Mouse (Mus musculus): ENCODE data around the gene Traf4. TPM values are rescaled to one million over a fixed set of nuclear protein-coding genes. Genes with fewer than 3 reads are reported as not detected.

Gene Traf4
- polyA plus RNA-seq, 1 experiment from 2014 or later: 57.5 TPM

- DNase-seq (ENCODE audit: low spot score): no peak
Measured at GRCm38 (mm10) chr11:78167257-78167959, 2.0 kb upstream of the Traf4 start.

GRCm38 (mm10) chr11:78166640-78167039, 1.3 kb upstream of the Traf4 start:
- no peak for DNase-seq (ENCODE audit: low spot score)

- no peak for DNase-seq (ENCODE audit: low spot score)
Measured at GRCm38 (mm10) chr11:78166161-78166560, 772 bp upstream of the Traf4 start.

GRCm38 (mm10) chr11:78165761-78166109, 346 bp upstream of the Traf4 start:
- no peak for DNase-seq (ENCODE audit: low spot score)

- no peak for DNase-seq (ENCODE audit: low spot score)
Measured at GRCm38 (mm10) chr11:78164604-78164923, 825 bp downstream of the Traf4 start.

GRCm38 (mm10) chr11:78163681-78164603, 1.4 kb downstream of the Traf4 start:
- DNase-seq (ENCODE audit: low spot score): peak; percentile 79

GRCm38 (mm10) chr11:78163045-78163444, 2.3 kb downstream of the Traf4 start:
- peak; percentile 39 for DNase-seq (ENCODE audit: low spot score)

- DNase-seq (ENCODE audit: low spot score): no peak
Measured at GRCm38 (mm10) chr11:78162504-78162903, 2.9 kb downstream of the Traf4 start.

GRCm38 (mm10) chr11:78161968-78162367, 3.4 kb downstream of the Traf4 start:
- DNase-seq (ENCODE audit: low spot score): no peak

GRCm38 (mm10) chr11:78161169-78161568, 4.2 kb downstream of the Traf4 start:
- no peak for DNase-seq (ENCODE audit: low spot score)

- DNase-seq (ENCODE audit: low spot score): no peak
Measured at GRCm38 (mm10) chr11:78160675-78161074, 4.7 kb downstream of the Traf4 start.

- DNase-seq (ENCODE audit: low spot score): no peak
Measured at GRCm38 (mm10) chr11:78160171-78160570, 5.2 kb downstream of the Traf4 start.

GRCm38 (mm10) chr11:78159557-78159956, 5.8 kb downstream of the Traf4 start:
- no peak for DNase-seq (ENCODE audit: low spot score)

GRCm38 (mm10) chr11:78159096-78159495, 6.3 kb downstream of the Traf4 start:
- peak; percentile 87 for DNase-seq (ENCODE audit: low spot score)

GRCm38 (mm10) chr11:78156156-78156699, 9.2 kb downstream of the Traf4 start:
- no peak for DNase-seq (ENCODE audit: low spot score)

GRCm38 (mm10) chr11:78155674-78156073, 9.7 kb downstream of the Traf4 start:
- no peak for DNase-seq (ENCODE audit: low spot score)

- no peak for DNase-seq (ENCODE audit: low spot score)
Measured at GRCm38 (mm10) chr11:78153778-78154177, 11.6 kb downstream of the Traf4 start.

GRCm38 (mm10) chr11:78152299-78153231, 12.8 kb downstream of the Traf4 start:
- no peak for DNase-seq (ENCODE audit: low spot score)

- no peak for DNase-seq (ENCODE audit: low spot score)
Measured at GRCm38 (mm10) chr11:78151161-78151560, 14.2 kb downstream of the Traf4 start.

- DNase-seq (ENCODE audit: low spot score): no peak
Measured at GRCm38 (mm10) chr11:78146707-78147543, 18.5 kb downstream of the Traf4 start.
